Mouse (Mus musculus) megakaryocyte, embryonic 14.5 days (primary cell): ENCODE results near the gene Cisd3.
"Not testable (repeated sequence)": the region's sequence is repeated elsewhere in the genome, so short reads cannot be mapped to it uniquely, and the experiment has no call there.

Experiments used
- FLI1 ChIP-seq: IDR thresholded peaks from 2 replicates; pipeline ENCODE4 v1.6.1; 2012; ENCODE audit warnings: low read length, inconsistent platforms, mixed read lengths
- GATA1 ChIP-seq: IDR thresholded peaks from 3 replicates; pipeline ENCODE4 v1.6.1; 2012; ENCODE audit warnings: mixed read lengths, low read length, inconsistent platforms, borderline replicate concordance

DNA sequence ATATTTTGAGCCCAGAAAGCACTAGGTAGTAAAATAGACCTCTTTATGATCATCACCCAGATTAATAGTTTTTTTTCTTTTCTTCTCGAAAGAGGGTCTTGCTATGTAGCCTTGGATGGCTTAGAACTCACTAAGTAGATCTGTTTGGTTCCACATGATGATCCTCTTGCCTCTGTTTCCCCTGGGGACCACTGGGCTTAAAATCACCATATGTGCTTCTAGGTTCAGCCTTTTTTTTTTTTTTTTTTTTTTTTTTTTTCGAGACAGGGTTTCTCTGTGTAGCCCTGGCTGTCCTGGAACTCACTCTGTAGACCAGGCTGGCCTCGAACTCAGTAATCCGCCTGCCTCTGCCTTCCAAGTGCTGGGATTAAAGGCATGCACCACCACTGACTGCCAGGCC is 37.1 kb upstream of the Cisd3 start:
- not testable (repeated sequence) for TF ChIP-seq GATA1, FLI1
